Mouse (Mus musculus): ENCODE data around the gene AA986860. TPM values are rescaled to one million over a fixed set of nuclear protein-coding genes. Genes with fewer than 3 reads are reported as not detected.

Gene AA986860
- total RNA-seq, 2 experiments from 2014 or later, result 0.68 to 0.88 TPM

GRCm38 (mm10) chr1:130734852-130735251 is 3.1 kb downstream of the AA986860 start:
- DNase-seq, result no peak

GRCm38 (mm10) chr1:130737411-130737881 is 5.7 kb downstream of the AA986860 start:
- DNase-seq, result no peak

GRCm38 (mm10) chr1:130737916-130738315 is 6.1 kb downstream of the AA986860 start:
- no peak for DNase-seq

GRCm38 (mm10) chr1:130738551-130739106 is 6.9 kb downstream of the AA986860 start:
- no peak for DNase-seq

- DNase-seq, result no peak
These were observed 7.9 kb downstream of the AA986860 start for GRCm38 (mm10) chr1:130739636-130740035.

GRCm38 (mm10) chr1:130740227-130740648 is 8.5 kb downstream of the AA986860 start:
- no peak for DNase-seq

GRCm38 (mm10) chr1:130740781-130741720 is 9.3 kb downstream of the AA986860 start:
- DNase-seq, result no peak

GRCm38 (mm10) chr1:130742201-130742600 is 10.4 kb downstream of the AA986860 start:
- DNase-seq, result no peak

- DNase-seq, result no peak
These were observed 12.0 kb downstream of the AA986860 start for GRCm38 (mm10) chr1:130743775-130744174.

- DNase-seq, result no peak
These were observed 12.4 kb downstream of the AA986860 start for GRCm38 (mm10) chr1:130744217-130744616.

GRCm38 (mm10) chr1:130744961-130745360 is 13.2 kb downstream of the AA986860 start:
- DNase-seq, result no peak

GRCm38 (mm10) chr1:130745591-130745990 is 13.8 kb downstream of the AA986860 start:
- DNase-seq, result no peak

GRCm38 (mm10) chr1:130746819-130747218 is 15.0 kb downstream of the AA986860 start:
- no peak for DNase-seq

GRCm38 (mm10) chr1:130759689-130760088 is 27.9 kb downstream of the AA986860 start:
- no peak for DNase-seq

GRCm38 (mm10) chr1:130761597-130761996 is 29.8 kb downstream of the AA986860 start:
- DNase-seq, result no peak

GRCm38 (mm10) chr1:130762045-130762760 is 30.4 kb downstream of the AA986860 start:
- no peak for DNase-seq

GRCm38 (mm10) chr1:130764027-130764461 is 32.3 kb downstream of the AA986860 start:
- DNase-seq, result no peak

- peak; percentile 47 for DNase-seq
These were observed 35.3 kb downstream of the AA986860 start for GRCm38 (mm10) chr1:130767066-130767465.

- DNase-seq, result no peak
These were observed 38.1 kb downstream of the AA986860 start for GRCm38 (mm10) chr1:130769925-130770324.

- no peak for DNase-seq
These were observed 38.7 kb downstream of the AA986860 start for GRCm38 (mm10) chr1:130770487-130770886.

GRCm38 (mm10) chr1:130770981-130771494 is 39.3 kb downstream of the AA986860 start:
- no peak for DNase-seq

GRCm38 (mm10) chr1:130775234-130775633 is 43.5 kb downstream of the AA986860 start:
- no peak for DNase-seq
